Mouse (Mus musculus): ENCODE measurements around the gene Ube2i. TPM values are rescaled to one million over a fixed set of nuclear protein-coding genes. Genes with fewer than 3 reads are reported as not detected.

The Ube2i gene
- polyA plus RNA-seq (2012; rRNA removed), result 95.2 and 102 TPM in 2 replicates

DNA sequence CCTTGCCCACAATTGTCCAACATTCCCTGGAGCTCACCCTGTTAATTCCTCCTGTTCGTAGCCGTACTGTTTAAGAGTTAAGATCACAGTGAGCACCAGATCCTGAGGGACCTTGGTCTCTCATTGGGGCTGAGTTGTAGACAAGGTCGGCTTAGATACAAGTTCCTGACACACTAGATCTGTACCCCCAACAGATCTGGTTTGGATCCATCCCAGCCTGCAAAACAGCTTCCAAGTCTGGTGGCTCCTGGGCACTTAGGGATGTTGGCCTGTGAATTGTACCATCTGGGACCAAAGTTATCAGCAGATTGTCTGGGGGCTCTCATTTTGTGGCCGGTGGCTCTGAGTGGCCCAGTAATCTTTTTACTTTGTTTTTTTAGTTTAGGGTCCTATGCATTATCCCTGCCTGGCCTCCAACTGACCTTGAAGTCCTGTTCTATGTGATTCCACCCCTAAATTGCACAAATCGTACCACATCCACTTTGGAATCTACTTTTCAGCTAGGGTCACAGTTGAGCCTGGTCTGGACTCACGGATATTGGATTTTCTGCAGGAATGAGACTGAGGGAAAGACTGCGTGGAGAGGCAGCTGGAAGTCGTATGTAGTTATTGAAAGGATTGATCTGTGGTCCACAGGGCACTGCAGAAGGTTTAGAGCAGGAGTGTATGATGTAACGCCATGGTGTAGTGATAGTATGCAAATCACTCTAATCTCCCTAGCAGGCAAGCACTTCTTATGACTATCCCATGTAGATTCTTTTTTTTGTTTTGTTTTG is at the start of gene Ube2i:
TSS of gene Ube2i (minus strand) at position 52 of the 776 bp plus-strand sequence.
- no peaks in the 10 kb centered on the region for H3K27me3 ChIP-seq (ENCODE audit: control insufficient read depth, insufficient read depth, low read length)
- no peak for TF ChIP-seq POLR2A (IDR thresholded peaks at IDR 0.05; ENCODE audit: low read depth, low read length)
- no peak for TF ChIP-seq CTCF (IDR thresholded peaks at IDR 0.05; ENCODE audit: extremely low read depth, insufficient read depth, insufficient read length, insufficient replicate concordance)
- H3K27ac ChIP-seq (ENCODE audit: insufficient read depth, low read length), result peak within 1 kb of the TSS; percentile 99
- H3K4me3 ChIP-seq (ENCODE audit: extremely low read depth, insufficient read depth, insufficient read length), result peak within 1 kb of the TSS; percentile 75
- DNase-seq (ENCODE audit: low read depth in 1 of 2, low spot score in 2 of 2), result no peak
- H3K36me3 ChIP-seq (ENCODE audit: control insufficient read depth, insufficient read depth, low read length), result no peaks in the 10 kb centered on the region
- 81% methylated on average over 9 of the region's 9 CpGs for WGBS
- H3K4me1 ChIP-seq (ENCODE audit: control insufficient read depth, insufficient read depth, insufficient read length), result peaks cover 13% of the 10 kb centered on the region; the same call in 1 of the 2 replicates

- TF ChIP-seq POLR2A (IDR thresholded peaks at IDR 0.05; ENCODE audit: low read depth, low read length), result no peak
- no peak for TF ChIP-seq CTCF (IDR thresholded peaks at IDR 0.05; ENCODE audit: extremely low read depth, insufficient read depth, insufficient read length, insufficient replicate concordance)
- Histone ChIP-seq H3K4me3 (ENCODE audit: extremely low read depth, insufficient read depth, insufficient read length) (no peak overlapping the region), H3K27me3 (ENCODE audit: control insufficient read depth, insufficient read depth, low read length) (no peaks in the 10 kb centered on the region), H3K4me1 (ENCODE audit: control insufficient read depth, insufficient read depth, insufficient read length) (no peaks in the 10 kb centered on the region), H3K36me3 (ENCODE audit: control insufficient read depth, insufficient read depth, low read length) (no peaks in the 10 kb centered on the region), H3K27ac (ENCODE audit: insufficient read depth, low read length) (no peak overlapping the region)
- 30% methylated on average over 2 of the region's 2 CpGs for WGBS
- no peak for DNase-seq (ENCODE audit: low read depth in 1 of 2, low spot score in 2 of 2)
Observed at GRCm38 (mm10) chr17:25322930-25323329, 48.5 kb upstream of the Ube2i start.

DNA sequence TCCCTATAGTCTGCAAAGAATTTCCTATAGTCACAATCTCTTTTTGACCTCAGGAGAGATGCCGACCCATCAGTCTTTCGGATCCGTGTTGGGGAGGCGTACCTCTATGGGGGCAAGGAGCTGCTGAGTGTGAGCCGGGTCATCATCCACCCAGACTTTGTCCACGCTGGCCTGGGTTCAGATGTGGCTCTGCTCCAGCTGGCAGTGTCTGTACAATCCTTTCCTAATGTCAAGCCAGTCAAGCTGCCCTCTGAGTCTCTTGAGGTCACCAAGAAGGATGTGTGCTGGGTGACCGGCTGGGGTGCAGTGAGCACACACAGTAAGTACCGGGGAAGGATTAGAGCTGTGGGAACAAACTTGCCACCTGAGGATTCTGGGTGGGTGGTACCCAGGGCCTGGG is 46.4 kb upstream of the Ube2i start:
- Histone ChIP-seq H3K36me3 (ENCODE audit: control insufficient read depth, insufficient read depth, low read length) (no peaks in the 10 kb centered on the region), H3K27me3 (ENCODE audit: control insufficient read depth, insufficient read depth, low read length) (no peaks in the 10 kb centered on the region), H3K4me3 (ENCODE audit: extremely low read depth, insufficient read depth, insufficient read length) (no peak overlapping the region), H3K4me1 (ENCODE audit: control insufficient read depth, insufficient read depth, insufficient read length) (no peaks in the 10 kb centered on the region), H3K27ac (ENCODE audit: insufficient read depth, low read length) (no peak overlapping the region)
- TF ChIP-seq POLR2A (IDR thresholded peaks at IDR 0.05; ENCODE audit: low read depth, low read length) (no peak), CTCF (IDR thresholded peaks at IDR 0.05; ENCODE audit: extremely low read depth, insufficient read depth, insufficient read length, insufficient replicate concordance) (no peak)
- no peak for DNase-seq (ENCODE audit: low read depth in 1 of 2, low spot score in 2 of 2)
- 82% methylated on average over 8 of the region's 8 CpGs for WGBS

DNA sequence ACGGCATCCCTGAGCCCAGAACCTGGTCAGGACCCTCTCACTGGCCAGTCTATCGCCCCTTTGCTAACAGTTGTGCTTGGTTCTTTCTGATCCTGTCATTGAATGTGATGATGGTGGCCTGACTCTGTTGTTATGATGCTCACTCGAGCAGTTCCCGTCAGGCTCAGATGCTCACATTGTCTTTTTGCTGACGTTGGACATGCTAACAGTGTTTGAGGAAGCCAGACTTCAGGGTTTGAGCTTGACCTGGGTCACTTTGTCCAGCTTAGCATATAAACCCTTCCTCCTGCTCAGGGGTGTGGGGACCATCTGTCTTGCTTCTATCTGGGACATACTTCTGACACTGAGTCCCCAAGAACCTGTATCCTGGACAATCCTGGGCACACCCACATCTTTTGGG is 43.9 kb upstream of the Ube2i start, which contains the start of gene Prss29:
TSS of gene Prss29 (plus strand) at position 301 of the 400 bp plus-strand sequence.
- no peaks in the 10 kb centered on the region for H3K36me3 ChIP-seq (ENCODE audit: control insufficient read depth, insufficient read depth, low read length)
- 66% methylated on average over 5 of the region's 5 CpGs for WGBS
- TF ChIP-seq CTCF (IDR thresholded peaks at IDR 0.05; ENCODE audit: extremely low read depth, insufficient read depth, insufficient read length, insufficient replicate concordance) (no peak), POLR2A (IDR thresholded peaks at IDR 0.05; ENCODE audit: low read depth, low read length) (no peak)
- H3K27me3 ChIP-seq (ENCODE audit: control insufficient read depth, insufficient read depth, low read length), result no peaks in the 10 kb centered on the region
- no peak for DNase-seq (ENCODE audit: low read depth in 1 of 2, low spot score in 2 of 2)
- H3K27ac ChIP-seq (ENCODE audit: insufficient read depth, low read length), result no peak within 1 kb of the TSS
- no peak within 1 kb of the TSS for H3K4me3 ChIP-seq (ENCODE audit: extremely low read depth, insufficient read depth, insufficient read length)
- H3K4me1 ChIP-seq (ENCODE audit: control insufficient read depth, insufficient read depth, insufficient read length), result no peaks in the 10 kb centered on the region

DNA sequence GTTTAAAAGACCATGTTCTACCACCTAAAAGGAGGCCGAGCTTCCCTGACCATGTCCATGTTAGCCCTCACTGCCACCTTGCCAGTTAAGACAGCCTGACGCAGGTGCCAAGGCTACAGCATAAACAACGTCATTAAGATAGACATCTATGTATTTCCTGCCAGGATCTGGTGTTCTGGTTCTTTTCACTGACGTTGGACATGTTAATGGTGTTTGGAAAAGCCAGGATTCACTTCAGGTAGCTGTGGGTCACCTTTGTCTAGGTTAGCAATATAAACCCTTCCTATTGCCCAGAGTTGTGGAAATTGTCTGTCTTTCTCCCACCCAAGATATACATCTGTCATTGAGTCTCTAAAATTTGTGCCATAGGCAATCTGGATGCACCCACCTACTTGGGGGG is 33.9 kb upstream of the Ube2i start, which contains the start of gene Prss28:
TSS of gene Prss28 (plus strand) at position 301 of the 400 bp plus-strand sequence.
- DNase-seq (ENCODE audit: low read depth in 1 of 2, low spot score in 2 of 2), result no peak
- Histone ChIP-seq H3K27ac (ENCODE audit: insufficient read depth, low read length) (no peak within 1 kb of the TSS), H3K27me3 (ENCODE audit: control insufficient read depth, insufficient read depth, low read length) (no peaks in the 10 kb centered on the region), H3K36me3 (ENCODE audit: control insufficient read depth, insufficient read depth, low read length) (no peaks in the 10 kb centered on the region), H3K4me3 (ENCODE audit: extremely low read depth, insufficient read depth, insufficient read length) (no peak within 1 kb of the TSS), H3K4me1 (ENCODE audit: control insufficient read depth, insufficient read depth, insufficient read length) (no peaks in the 10 kb centered on the region)
- WGBS, result 54% methylated on average over 4 of the region's 4 CpGs
- TF ChIP-seq CTCF (IDR thresholded peaks at IDR 0.05; ENCODE audit: extremely low read depth, insufficient read depth, insufficient read length, insufficient replicate concordance) (no peak), POLR2A (IDR thresholded peaks at IDR 0.05; ENCODE audit: low read depth, low read length) (no peak)

- Histone ChIP-seq H3K4me3 (ENCODE audit: extremely low read depth, insufficient read depth, insufficient read length) (no peak within 1 kb of the TSS), H3K27me3 (ENCODE audit: control insufficient read depth, insufficient read depth, low read length) (no peaks in the 10 kb centered on the region), H3K4me1 (ENCODE audit: control insufficient read depth, insufficient read depth, insufficient read length) (no peaks in the 10 kb centered on the region), H3K27ac (ENCODE audit: insufficient read depth, low read length) (no peak within 1 kb of the TSS), H3K36me3 (ENCODE audit: control insufficient read depth, insufficient read depth, low read length) (no peaks in the 10 kb centered on the region)
- DNase-seq (ENCODE audit: low read depth in 1 of 2, low spot score in 2 of 2), result no peak
- no peak for TF ChIP-seq CTCF (IDR thresholded peaks at IDR 0.05; ENCODE audit: extremely low read depth, insufficient read depth, insufficient read length, insufficient replicate concordance)
- TF ChIP-seq POLR2A (IDR thresholded peaks at IDR 0.05; ENCODE audit: low read depth, low read length), result no peak
- 78% methylated on average over 5 of the region's 5 CpGs for WGBS
Observed at GRCm38 (mm10) chr17:25298094-25298493, 23.7 kb upstream of the Ube2i start, which contains the start of gene Prss34. Gene Prss34, plus strand, starts transcription at chr17:25298394.

- DNase-seq (ENCODE audit: low read depth in 1 of 2, low spot score in 2 of 2), result no peak
- 70% methylated on average over 1 of the region's 1 CpGs for WGBS
- TF ChIP-seq POLR2A (IDR thresholded peaks at IDR 0.05; ENCODE audit: low read depth, low read length) (no peak), CTCF (IDR thresholded peaks at IDR 0.05; ENCODE audit: extremely low read depth, insufficient read depth, insufficient read length, insufficient replicate concordance) (no peak)
- H3K4me1 ChIP-seq (ENCODE audit: control insufficient read depth, insufficient read depth, insufficient read length), result no peaks in the 10 kb centered on the region
- H3K27me3 ChIP-seq (ENCODE audit: control insufficient read depth, insufficient read depth, low read length), result no peaks in the 10 kb centered on the region
- H3K27ac ChIP-seq (ENCODE audit: insufficient read depth, low read length), result no peak overlapping the region
- no peak overlapping the region for H3K4me3 ChIP-seq (ENCODE audit: extremely low read depth, insufficient read depth, insufficient read length)
- H3K36me3 ChIP-seq (ENCODE audit: control insufficient read depth, insufficient read depth, low read length), result no peaks in the 10 kb centered on the region
Observed at GRCm38 (mm10) chr17:25294111-25294510, 19.7 kb upstream of the Ube2i start.
